Mouse (Mus musculus) layer of hippocampus, postnatal 25 days (tissue): ENCODE results near the gene Tcp11l2. TPM values are rescaled to one million over a fixed set of nuclear protein-coding genes. Genes with fewer than 3 reads are reported as not detected.

ENCODE experiments used
- DNase-seq, 2 experiments: peaks; one replicate each; pipeline ENCODE4 v3.0.0; 2022; ENCODE audit warnings: mixed read lengths in 2 of 2, low spot score in 1 of 2; ENCODE audit errors: extremely low spot score in 1 of 2
- total RNA-seq, 2 experiments: library from RNA; stranded (reverse); gene quantifications; 2 replicates each; pipeline ENCODE4 v1.2.3; 2021

Gene Tcp11l2
- 10 to 100 TPM; 27.0 to 28.1 TPM for total RNA-seq

DNA sequence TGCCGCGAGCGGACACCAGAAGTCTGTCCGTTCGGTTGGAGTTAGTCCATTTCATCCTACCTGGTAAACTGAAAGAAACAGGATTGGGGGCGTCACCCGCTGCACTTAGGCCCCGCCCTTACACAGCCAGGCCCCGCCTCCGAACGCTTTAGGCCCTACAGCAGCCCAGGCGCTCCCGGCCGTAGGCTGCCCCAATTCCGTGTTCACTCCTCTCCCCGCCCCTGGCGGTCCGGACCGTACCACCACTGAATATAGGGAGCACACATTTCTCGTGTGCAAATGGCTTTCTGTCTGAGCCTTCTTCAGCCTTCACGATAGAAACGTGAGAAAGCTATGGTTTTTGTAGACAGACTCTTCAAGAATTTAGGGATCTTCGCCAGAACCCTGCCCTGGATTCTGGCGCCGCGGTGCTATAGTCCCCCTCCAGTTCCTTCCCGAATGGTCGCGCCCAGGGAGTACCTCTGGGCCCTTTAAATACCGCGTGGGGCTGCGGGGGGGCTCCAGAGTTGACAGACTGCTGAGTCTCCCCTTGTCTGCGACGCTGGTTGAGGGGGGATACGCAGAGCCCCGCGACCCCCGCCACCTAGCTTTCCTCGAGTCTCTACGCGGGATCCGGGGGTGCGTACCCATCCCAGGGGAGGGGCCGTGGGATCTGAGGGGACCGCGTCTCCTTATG, at the start of gene Tcp11l2:
Gene Tcp11l2, plus strand, starts transcription at position 232 of the 676 bp plus-strand sequence.
- peak; percentile 77 to 90 for DNase-seq

DNA sequence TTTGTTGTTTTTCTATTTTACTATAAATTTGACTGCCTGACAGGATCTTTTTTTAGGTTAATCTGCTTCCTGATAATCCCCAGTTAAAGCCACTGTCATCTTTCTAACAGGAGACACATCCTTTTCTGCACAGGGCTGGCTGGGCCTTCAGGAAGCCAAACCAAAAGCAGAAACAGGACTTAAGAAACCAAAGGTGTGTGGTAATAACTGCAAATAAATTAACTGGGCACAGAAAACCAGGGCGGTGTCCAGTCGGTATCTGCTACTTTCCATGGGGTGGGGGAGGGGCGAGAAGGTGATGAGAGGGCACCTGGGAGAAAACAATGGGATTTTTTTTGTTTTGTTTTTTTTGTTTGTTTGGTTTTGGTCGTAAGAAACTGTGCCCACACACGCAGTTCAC, 49.4 kb upstream of the Tcp11l2 start:
- no peak for DNase-seq

DNA sequence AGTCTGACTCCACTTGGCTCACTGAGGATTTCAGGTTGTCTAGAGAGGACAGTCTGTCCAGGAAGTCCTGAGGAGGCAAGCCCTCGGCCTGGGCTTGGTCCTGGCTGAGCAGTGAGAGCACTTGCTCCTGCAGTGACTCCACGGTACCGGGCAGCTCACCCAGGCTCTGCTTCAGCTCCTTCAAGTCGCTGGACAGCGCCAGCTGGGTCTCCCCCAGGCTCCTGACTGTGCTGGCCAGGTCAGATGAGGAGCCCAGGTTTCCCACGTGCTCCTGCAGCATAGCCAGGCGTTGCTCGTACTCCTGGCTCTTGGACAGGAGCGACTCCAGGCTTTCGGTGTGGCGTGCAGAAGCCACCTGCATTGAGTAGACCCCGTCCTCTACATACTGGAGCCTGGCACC, 48.8 kb upstream of the Tcp11l2 start:
- DNase-seq, result no peak

DNA sequence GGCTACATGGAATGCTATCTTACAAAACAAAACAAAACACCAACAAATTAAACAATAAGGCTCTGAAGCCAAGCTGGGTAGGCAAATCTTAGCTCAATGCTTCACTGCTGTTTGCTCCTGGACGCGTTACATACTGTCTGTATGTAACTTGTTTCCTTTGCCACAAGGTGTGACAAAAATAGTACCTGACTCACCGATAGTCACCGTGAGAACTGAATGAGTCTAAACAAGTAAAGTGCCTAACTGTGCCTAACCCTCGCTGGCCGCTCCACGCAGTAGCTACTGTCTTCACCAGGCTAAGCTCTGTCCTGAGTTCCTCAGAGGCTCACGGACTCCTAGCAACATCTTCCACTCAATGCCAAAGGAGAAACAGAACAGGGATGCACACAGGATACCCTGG, 46.0 kb upstream of the Tcp11l2 start:
- no peak for DNase-seq

DNA sequence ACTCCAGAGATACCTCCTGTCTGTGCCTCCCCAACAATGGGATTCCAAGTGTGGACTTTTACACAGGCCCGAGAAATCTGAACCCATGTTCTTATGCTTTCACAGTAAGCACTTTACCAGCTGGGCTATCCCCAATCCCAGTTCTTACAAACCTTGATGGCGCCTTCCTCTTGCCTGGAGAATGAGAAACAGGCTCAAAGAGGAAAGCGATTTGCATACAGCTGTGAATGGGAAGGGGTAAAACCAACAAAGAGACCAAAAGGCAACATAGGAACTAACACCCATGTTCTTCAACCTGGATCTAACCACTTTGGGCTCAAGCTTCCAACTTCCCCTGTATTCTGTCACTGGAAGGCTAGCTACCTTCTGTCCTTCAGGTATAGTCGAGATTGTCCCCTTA, 44.9 kb upstream of the Tcp11l2 start:
- no peak for DNase-seq

DNA sequence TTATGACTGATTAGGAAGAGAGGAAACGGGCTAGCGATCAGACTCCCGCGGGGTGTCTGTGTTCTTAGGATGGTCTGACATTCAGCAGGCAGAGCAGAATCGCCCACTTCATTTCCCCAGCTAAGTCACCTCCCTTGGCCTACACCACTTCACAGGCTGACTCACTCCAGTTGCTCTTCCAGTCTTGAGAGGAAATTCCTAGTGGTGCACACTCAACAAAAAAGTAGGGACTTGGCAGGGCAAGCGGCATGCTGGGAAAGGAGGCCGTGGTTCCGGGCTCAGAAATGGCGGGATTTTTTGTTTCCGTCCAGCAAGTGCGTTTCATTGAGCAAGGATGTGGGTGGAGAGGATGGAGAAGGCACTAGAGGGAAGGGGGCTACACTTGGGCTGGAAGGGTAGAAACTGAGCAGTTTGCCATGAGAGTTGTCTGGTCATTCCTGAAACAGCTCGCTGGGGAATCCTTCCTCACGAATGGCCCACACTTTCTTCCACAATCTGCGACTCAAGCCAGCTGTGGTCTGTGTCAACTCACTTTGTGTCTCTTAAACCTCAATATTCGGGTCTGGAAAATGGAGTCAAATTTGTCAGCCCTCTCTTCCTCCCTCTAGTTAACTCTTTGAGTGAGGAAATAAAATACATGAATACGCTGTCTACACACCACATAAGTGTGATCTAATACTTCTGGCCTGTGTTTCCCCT, 44.1 kb upstream of the Tcp11l2 start:
- DNase-seq, result no peak

DNA sequence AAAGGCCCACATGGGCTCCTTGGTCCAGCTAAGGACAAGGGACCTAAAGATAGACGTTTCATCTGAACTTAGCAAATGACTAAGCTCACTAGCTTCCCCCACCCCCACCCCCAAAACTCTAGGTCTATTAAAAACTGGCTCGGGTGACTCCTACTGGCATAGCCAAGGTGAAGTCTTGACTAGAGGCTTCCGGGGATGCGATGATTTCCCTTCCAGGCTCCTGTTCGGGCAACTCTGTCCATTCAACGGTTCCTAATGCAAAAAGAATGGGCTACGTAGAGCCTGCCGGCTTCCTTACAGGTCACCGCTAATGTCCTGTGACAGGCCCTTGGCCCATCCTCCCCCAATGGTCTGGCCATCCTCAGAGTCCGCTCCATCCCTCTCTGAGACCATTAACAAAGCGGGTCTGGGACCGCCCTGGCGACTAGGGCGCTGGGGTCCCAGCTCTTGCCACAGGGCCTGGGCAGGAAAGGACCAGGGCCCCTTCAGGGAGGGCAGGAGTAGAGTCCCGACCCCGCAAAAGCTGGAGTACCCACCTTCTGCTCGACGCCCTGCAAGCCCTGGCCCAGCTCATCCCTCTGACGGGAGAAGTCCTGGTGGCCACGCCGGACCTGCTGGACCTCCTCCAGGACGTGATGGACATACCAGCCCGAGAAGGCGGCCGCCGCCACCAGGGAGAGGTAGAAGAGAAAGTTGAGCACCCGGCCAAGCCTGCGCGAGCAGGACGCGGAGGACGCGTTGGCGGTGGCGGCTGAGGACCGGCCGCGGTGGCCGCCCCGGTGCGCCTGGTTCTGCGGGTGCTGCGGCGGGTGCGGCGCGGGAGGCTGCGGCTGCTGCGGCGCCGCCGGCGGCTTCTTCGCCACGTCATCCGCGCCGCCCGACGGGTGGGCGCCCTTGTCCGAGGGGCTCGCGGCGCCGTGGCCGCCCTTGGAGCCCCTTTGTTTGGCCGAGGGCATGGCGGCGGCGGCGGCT, 43.2 kb upstream of the Tcp11l2 start:
- DNase-seq, result peak; percentile 35 to 42

DNA sequence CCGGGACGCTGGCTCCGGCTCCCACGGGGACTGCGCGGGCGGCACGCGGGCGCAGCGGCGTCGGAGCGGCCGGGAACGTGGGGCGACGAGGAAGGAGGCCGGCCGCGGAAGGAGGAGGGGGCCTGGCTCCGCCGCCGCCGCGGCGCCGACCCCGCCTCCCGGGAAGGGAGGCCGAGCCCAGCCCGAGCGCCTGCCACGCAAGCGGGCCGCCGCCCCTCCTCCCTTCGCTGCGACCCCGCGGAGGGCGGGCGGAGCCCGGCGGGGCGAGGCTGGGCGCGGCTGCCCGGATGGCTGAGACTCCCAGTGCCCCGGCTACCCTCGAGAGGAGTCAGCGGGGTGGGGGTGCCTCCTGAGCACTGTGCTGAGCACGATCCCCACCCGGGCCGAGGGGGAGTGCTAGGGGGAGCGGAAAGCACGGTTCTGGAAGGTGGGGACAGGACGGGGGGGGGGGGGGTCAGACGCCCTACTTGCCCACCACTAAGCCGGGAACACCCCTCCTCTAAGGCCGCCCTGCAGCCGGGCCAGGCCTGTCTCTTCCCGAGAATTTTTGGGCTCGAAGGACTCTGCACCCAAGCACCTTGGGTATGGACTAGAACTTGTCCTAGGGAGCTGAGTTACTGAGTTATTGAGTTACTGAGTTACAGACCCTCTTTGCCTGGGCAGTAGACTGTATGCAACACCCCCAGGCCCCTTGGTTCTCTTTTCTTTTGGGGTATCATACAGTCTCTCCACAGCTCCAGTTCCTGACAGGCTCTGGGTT, 42.3 kb upstream of the Tcp11l2 start, which contains the start of gene Ckap4:
Gene Ckap4, minus strand, starts transcription at position 151 of the 760 bp plus-strand sequence.
- DNase-seq, result peak in 1 of 2 experiments; percentile 36

DNA sequence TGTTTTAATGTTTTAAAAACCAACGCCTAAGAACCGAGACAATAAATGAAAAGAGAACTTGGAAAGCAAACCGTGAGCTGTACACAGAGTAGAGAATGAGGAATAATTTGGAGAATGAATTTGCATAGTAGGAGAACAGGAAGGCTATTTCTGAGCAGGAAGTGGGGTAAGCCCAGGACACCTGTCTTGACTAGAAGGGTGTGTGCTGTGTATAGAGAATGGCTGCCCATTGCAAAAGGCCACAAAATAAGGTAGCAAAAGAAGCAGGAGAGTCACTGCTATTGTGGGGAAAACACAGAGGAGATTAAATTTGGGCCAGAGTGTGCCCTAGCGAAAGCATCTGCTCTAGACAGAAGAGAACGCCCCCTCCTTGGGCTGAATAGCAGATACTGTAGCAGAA, 41.0 kb upstream of the Tcp11l2 start:
- no peak for DNase-seq

DNA sequence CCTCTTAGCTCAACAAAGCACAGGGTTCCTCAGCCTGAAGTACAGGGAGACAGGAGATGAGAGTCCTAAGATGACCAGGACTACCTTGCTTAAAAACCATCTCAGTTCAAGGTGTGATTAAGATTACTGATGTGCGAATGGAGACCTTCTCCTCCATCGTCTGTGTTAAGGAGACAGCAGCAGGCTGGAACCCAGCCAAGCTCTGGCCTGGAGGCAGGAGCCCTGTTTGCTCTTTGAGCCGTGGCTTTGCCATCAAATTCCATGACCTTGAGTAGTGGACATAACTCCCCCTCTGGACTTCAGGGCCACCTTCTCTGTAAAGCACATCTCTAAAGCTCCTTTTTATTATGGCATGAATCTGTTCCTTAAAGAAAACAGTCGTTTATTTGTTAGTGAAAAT, 40.6 kb upstream of the Tcp11l2 start:
- DNase-seq, result no peak

DNA sequence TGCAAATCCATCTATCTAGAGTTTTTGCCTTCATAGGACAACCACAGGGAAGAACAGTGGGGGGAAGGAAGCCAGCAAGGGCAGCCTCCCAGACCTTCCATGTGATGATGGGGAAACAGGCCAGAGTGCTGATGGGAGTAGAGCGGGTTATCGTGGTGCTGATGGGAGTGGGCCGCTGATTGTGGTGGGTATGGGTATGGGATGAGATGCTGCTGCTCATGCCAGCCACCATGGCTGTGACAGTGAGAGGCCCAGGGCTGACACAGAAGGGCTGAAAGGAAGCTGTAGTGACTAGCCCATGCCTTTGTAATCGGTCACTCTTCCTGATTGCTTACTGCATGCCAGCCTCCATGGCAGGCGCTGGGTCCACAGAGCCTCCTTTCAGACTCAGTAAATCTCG, 36.8 kb upstream of the Tcp11l2 start:
- no peak for DNase-seq

DNA sequence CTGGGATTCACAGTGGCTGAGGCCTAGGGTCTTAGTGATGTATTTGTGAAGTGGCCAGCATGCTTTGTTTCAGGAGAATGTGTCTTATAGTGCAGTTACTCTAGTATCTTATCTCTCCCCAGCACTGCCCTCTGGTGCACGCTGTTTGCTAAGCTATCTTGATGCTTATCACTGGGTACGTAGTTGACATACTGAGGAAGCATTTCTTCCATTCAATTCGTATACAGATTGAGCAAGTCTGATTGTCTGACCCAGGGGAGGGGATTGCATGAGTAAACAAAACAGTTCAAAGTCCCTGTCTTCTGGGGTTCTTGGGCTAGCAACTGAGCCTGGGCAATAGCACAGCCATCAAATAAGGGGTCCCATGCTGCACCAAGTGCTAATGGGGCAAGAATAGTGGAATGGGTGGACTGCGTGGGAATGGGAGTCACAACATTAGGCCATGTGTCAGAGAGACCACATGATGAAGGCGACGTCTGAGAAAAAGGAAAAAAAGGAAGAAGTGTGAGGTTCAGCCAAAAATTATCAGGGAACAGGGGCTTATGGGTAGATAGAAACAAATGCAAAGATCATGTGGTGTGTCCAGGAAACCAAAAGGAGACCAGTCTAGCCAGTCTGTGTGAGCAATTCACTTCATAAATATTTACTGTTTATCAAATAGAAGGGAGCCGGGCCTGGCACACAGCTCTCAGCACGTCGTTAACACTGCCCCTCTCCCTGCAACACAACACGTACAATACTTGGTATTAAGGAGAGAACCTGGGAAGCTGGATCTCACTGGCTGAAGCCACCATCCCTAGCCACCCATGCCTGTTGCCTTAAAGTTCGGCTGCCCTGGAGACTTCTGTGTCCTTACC, 33.4 kb upstream of the Tcp11l2 start:
- DNase-seq, result no peak

DNA sequence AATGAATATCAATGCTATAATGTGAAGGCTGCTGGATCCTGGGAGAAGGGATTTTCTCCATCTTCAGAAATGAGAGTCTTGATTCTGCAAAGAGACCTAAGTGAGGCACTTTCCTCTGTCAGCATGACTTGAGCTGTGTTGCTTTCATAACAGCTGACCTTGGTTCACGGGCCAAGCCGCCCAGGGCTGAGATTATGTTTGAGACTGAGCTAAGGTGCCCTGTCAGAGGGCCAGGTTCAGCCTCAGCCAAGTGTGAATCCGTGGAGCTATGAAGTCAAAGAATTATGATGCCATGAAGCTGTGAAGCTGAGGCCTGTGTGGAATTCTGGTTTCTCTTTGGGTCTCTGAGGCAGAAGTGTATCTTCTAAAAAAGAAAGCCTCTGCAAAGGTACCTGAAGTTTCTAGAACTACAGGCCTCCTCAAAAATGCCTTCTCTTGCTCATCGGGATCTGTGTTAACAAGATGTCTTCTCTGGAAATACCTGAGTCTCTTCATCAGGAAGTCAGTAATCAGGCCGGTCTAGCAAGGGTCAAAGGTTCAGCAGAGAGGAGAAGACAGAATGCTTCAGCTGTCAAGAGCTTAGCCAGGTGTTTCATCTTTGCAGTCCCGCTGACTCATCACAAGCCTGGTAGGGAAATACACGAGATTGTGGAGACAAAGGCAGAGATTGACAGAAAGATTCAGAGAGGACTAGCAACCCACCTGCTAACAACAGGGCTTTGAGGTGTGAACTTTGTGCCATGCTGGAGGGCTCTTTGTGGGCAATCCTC, 31.4 kb upstream of the Tcp11l2 start:
- DNase-seq, result no peak

DNA sequence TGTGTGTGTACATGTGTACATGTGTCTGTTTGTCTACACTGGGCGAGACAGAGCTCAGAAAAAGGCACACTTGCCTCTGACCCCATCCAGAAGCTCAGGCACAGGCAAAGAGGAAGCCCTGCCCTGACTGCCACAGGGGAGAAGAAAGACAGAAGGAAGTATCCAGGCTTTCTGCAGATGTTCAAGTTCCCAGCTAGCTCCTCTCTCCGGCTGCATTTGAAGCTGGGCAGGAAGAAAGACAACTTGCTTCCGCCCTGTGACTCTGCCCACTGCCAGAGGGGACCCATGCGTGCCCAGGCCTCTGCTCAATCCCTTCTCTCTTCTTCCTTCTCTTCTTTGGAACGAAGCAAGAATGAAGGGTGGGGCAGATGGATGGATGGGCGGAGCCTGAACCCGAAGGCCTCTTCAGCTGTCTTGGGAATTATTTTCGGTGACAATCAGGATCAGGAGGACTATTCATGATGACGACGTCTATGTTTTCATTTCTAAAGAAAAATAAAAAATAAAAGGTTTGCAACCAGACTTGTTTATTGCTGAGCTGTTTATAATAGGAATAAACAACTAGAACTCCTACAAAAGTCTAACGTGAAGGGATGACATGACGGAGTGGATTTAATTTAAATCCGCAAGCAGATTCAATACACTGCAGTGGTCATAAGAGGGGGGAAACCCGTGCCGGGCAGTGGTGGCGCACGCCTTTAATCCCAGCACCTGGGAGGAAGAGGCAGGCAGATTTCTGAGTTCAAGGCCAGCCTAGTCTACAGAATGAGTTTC, 27.1 kb upstream of the Tcp11l2 start:
- DNase-seq, result no peak

DNA sequence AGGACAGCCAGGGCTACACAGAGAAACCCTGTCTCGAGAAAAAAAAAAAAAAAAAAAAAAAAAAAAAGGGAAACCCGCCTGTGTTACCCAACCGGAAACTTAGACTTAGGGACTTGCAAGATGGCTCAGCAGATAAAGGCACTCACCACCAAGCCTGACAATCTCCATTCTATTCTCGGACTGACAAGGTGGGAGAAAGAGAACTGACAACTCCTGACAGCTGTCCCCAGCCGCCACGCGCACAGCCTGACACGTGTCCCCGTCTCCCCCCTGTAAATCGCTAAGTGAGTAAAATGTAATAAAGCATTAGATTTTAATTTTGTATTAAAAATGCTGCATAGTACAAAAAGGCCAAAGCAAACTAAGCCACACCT, 26.5 kb upstream of the Tcp11l2 start:
- DNase-seq, result no peak

DNA sequence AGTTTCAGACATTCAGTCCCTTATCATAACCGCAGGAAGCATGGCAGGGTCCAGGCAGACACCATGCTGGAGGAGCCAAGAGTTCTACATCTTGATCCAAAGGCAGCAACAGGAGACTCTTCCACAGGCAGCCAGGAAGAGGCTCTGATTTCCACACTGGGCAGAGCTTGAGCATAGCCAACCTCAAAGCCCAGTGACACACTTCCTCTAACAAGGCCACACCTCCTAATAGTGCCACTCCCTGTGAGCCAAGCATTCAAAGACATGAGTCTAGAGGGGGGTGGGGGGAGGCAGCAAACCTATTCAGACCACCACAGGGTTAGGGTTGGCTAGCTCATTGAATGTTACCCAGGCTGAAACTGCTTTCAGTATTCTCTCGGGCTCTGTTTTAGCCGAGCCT, 24.6 kb upstream of the Tcp11l2 start:
- DNase-seq, result no peak

DNA sequence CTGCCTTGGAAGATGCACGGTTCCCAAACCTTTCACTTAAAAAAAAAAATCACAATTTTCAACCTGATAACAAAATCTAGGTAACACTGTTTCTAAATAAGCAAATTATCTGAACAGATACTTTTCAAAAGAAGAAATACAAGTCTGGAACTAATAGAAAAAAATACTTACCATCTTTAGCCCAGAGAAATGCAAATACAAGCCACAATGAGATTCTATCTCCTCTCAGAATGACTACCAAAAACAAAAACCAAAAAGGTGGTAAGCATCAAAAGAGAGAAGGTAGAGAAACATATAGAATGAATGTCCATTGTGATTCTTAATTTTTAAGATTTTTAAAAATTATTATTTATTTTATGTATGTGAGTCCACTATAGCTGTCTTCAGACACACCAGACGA, 23.9 kb upstream of the Tcp11l2 start:
- DNase-seq, result no peak
